Mouse (Mus musculus): ENCODE results near the gene Lamtor3. TPM values are rescaled to one million over a fixed set of nuclear protein-coding genes. Genes with fewer than 3 reads are reported as not detected.

Gene Lamtor3
- polyA plus RNA-seq, 1 experiment from 2014 or later = 156 TPM

GRCm38 (mm10) chr3:137891089-137891488, 27.2 kb upstream of the Lamtor3 start:
- Histone ChIP-seq H3K27me3 (replicated peaks; ENCODE audit: control insufficient read depth, insufficient read depth, low read length) (no peaks in the 10 kb centered on the region), H3K9me3 (ENCODE audit: control insufficient read depth) (no peaks in the 10 kb centered on the region), H3K27ac (ENCODE audit: low read depth, low read length) (no peak overlapping the region), H3K9ac (ENCODE audit: low read depth, low read length) (no peak overlapping the region), H3K4me3 (ENCODE audit: low read depth, low read length) (no peak overlapping the region), H3K4me2 (replicated peaks; ENCODE audit: low read depth) (no peak overlapping the region), H3K36me3 (ENCODE audit: control insufficient read depth, insufficient read depth) (peaks cover 34% of the 10 kb centered on the region), H3K4me1 (replicated peaks; ENCODE audit: control insufficient read depth, insufficient read depth, low read length) (no peaks in the 10 kb centered on the region)
- no peak for ATAC-seq
- no peak for TF ChIP-seq CTCF (IDR thresholded peaks at IDR 0.05; ENCODE audit: low read depth)
- 80% methylated on average over 3 of the region's 3 CpGs for WGBS

GRCm38 (mm10) chr3:137892118-137892517, 26.2 kb upstream of the Lamtor3 start:
- Histone ChIP-seq H3K4me2 (replicated peaks; ENCODE audit: low read depth) (no peak overlapping the region), H3K4me3 (ENCODE audit: low read depth, low read length) (no peak overlapping the region), H3K9ac (ENCODE audit: low read depth, low read length) (no peak overlapping the region), H3K36me3 (ENCODE audit: control insufficient read depth, insufficient read depth) (peaks cover 31% of the 10 kb centered on the region), H3K27ac (ENCODE audit: low read depth, low read length) (no peak overlapping the region), H3K9me3 (ENCODE audit: control insufficient read depth) (no peaks in the 10 kb centered on the region), H3K4me1 (replicated peaks; ENCODE audit: control insufficient read depth, insufficient read depth, low read length) (no peaks in the 10 kb centered on the region), H3K27me3 (replicated peaks; ENCODE audit: control insufficient read depth, insufficient read depth, low read length) (no peaks in the 10 kb centered on the region)
- WGBS = 97% methylated on average over 4 of the region's 4 CpGs
- no peak for ATAC-seq
- no peak for TF ChIP-seq CTCF (IDR thresholded peaks at IDR 0.05; ENCODE audit: low read depth)

GRCm38 (mm10) chr3:137893789-137894188, 24.5 kb upstream of the Lamtor3 start:
- 89% methylated on average over 4 of the region's 4 CpGs for WGBS
- TF ChIP-seq CTCF (IDR thresholded peaks at IDR 0.05; ENCODE audit: low read depth) = no peak
- Histone ChIP-seq H3K4me3 (ENCODE audit: low read depth, low read length) (no peak overlapping the region), H3K9ac (ENCODE audit: low read depth, low read length) (no peak overlapping the region), H3K4me2 (replicated peaks; ENCODE audit: low read depth) (no peak overlapping the region), H3K9me3 (ENCODE audit: control insufficient read depth) (no peaks in the 10 kb centered on the region), H3K36me3 (ENCODE audit: control insufficient read depth, insufficient read depth) (peaks cover 36% of the 10 kb centered on the region), H3K27ac (ENCODE audit: low read depth, low read length) (no peak overlapping the region), H3K4me1 (replicated peaks; ENCODE audit: control insufficient read depth, insufficient read depth, low read length) (no peaks in the 10 kb centered on the region), H3K27me3 (replicated peaks; ENCODE audit: control insufficient read depth, insufficient read depth, low read length) (no peaks in the 10 kb centered on the region)
- no peak for ATAC-seq

GRCm38 (mm10) chr3:137895196-137895595, 23.1 kb upstream of the Lamtor3 start:
- no peak for ATAC-seq
- Histone ChIP-seq H3K4me1 (replicated peaks; ENCODE audit: control insufficient read depth, insufficient read depth, low read length) (no peaks in the 10 kb centered on the region), H3K4me3 (ENCODE audit: low read depth, low read length) (no peak overlapping the region), H3K9ac (ENCODE audit: low read depth, low read length) (no peak overlapping the region), H3K9me3 (ENCODE audit: control insufficient read depth) (no peaks in the 10 kb centered on the region), H3K27ac (ENCODE audit: low read depth, low read length) (no peak overlapping the region), H3K36me3 (ENCODE audit: control insufficient read depth, insufficient read depth) (peaks cover 22% of the 10 kb centered on the region), H3K27me3 (replicated peaks; ENCODE audit: control insufficient read depth, insufficient read depth, low read length) (no peaks in the 10 kb centered on the region), H3K4me2 (replicated peaks; ENCODE audit: low read depth) (no peak overlapping the region)
- peak; percentile 57 for TF ChIP-seq CTCF (IDR thresholded peaks at IDR 0.05; ENCODE audit: low read depth)
- 94% methylated on average over 3 of the region's 3 CpGs for WGBS

GRCm38 (mm10) chr3:137896386-137896785, 21.9 kb upstream of the Lamtor3 start:
- 84% methylated on average over 4 of the region's 4 CpGs for WGBS
- Histone ChIP-seq H3K36me3 (ENCODE audit: control insufficient read depth, insufficient read depth) (peaks cover 22% of the 10 kb centered on the region), H3K27me3 (replicated peaks; ENCODE audit: control insufficient read depth, insufficient read depth, low read length) (no peaks in the 10 kb centered on the region), H3K4me2 (replicated peaks; ENCODE audit: low read depth) (no peak overlapping the region), H3K4me1 (replicated peaks; ENCODE audit: control insufficient read depth, insufficient read depth, low read length) (no peaks in the 10 kb centered on the region), H3K9ac (ENCODE audit: low read depth, low read length) (no peak overlapping the region), H3K9me3 (ENCODE audit: control insufficient read depth) (no peaks in the 10 kb centered on the region), H3K4me3 (ENCODE audit: low read depth, low read length) (no peak overlapping the region), H3K27ac (ENCODE audit: low read depth, low read length) (no peak overlapping the region)
- no peak for TF ChIP-seq CTCF (IDR thresholded peaks at IDR 0.05; ENCODE audit: low read depth)
- ATAC-seq = no peak

GRCm38 (mm10) chr3:137896867-137897266, 21.4 kb upstream of the Lamtor3 start:
- 96% methylated on average over 3 of the region's 3 CpGs for WGBS
- ATAC-seq = no peak
- H3K4me1 ChIP-seq (replicated peaks; ENCODE audit: control insufficient read depth, insufficient read depth, low read length) = no peaks in the 10 kb centered on the region
- H3K27ac ChIP-seq (ENCODE audit: low read depth, low read length) = no peak overlapping the region
- no peak overlapping the region for H3K4me3 ChIP-seq (ENCODE audit: low read depth, low read length)
- no peak for TF ChIP-seq CTCF (IDR thresholded peaks at IDR 0.05; ENCODE audit: low read depth)
- no peaks in the 10 kb centered on the region for H3K27me3 ChIP-seq (replicated peaks; ENCODE audit: control insufficient read depth, insufficient read depth, low read length)
- no peak overlapping the region for H3K9ac ChIP-seq (ENCODE audit: low read depth, low read length)
- no peak overlapping the region for H3K4me2 ChIP-seq (replicated peaks; ENCODE audit: low read depth)
- peaks cover 22% of the 10 kb centered on the region for H3K36me3 ChIP-seq (ENCODE audit: control insufficient read depth, insufficient read depth)
- H3K9me3 ChIP-seq (ENCODE audit: control insufficient read depth) = no peaks in the 10 kb centered on the region

GRCm38 (mm10) chr3:137897685-137898084, 20.6 kb upstream of the Lamtor3 start:
- Histone ChIP-seq H3K4me2 (replicated peaks; ENCODE audit: low read depth) (no peak overlapping the region), H3K9ac (ENCODE audit: low read depth, low read length) (no peak overlapping the region), H3K9me3 (ENCODE audit: control insufficient read depth) (no peaks in the 10 kb centered on the region), H3K27me3 (replicated peaks; ENCODE audit: control insufficient read depth, insufficient read depth, low read length) (no peaks in the 10 kb centered on the region), H3K4me3 (ENCODE audit: low read depth, low read length) (no peak overlapping the region), H3K36me3 (ENCODE audit: control insufficient read depth, insufficient read depth) (peaks cover 20% of the 10 kb centered on the region), H3K27ac (ENCODE audit: low read depth, low read length) (no peak overlapping the region), H3K4me1 (replicated peaks; ENCODE audit: control insufficient read depth, insufficient read depth, low read length) (no peaks in the 10 kb centered on the region)
- TF ChIP-seq CTCF (IDR thresholded peaks at IDR 0.05; ENCODE audit: low read depth) = no peak
- WGBS = 83% methylated on average over 5 of the region's 5 CpGs
- no peak for ATAC-seq
